Mouse (Mus musculus) 416B (cell line): ENCODE measurements around the gene H2-DMb2.

Source experiments
- DNase-seq: peaks from one replicate; pipeline ENCODE4 v3.0.0; 2011; ENCODE audit warnings: low read depth

Gene H2-DMb2

GRCm38 (mm10) chr17:34179913-34180859 is 37.1 kb downstream of the H2-DMb2 start:
- no peak for DNase-seq

GRCm38 (mm10) chr17:34183564-34184219 is 40.6 kb downstream of the H2-DMb2 start:
- DNase-seq, result no peak

GRCm38 (mm10) chr17:34185526-34185925 is 42.4 kb downstream of the H2-DMb2 start:
- DNase-seq, result no peak

GRCm38 (mm10) chr17:34186885-34187260 is 43.8 kb downstream of the H2-DMb2 start:
- peak; percentile 70 for DNase-seq

DNA sequence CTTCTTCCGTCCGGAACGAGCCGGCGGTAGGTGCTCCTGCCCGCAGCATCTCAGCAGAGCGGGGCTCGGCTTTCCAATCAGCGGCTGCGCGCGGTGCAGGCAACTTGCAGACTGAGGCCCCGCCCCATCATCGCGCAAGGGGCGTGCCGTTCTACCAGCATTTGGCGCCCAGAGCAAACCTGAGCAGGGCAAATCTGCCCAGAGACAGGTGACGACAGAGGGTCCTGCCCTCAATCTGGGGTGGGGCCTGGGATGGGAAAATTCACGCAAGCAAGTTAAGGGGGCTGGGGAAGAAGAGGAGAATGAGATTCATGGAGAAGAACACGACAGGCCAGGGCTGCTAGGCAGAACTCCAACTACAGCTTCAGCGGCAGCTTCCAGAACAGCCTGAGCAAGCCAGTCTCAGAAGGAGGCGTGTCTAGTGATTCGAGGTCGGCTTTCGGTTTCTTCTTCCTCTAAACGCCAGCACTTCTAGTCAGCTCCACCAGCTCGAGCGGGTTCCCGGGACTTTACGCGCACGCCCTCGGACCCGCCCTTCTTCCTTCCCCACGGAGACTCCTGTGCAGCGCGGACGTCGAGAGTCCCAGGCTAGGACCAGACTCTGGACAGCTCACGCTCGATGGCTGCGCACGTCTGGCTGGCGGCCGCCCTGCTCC is 44.3 kb downstream of the H2-DMb2 start, which contains the start of the genes Tap1 and Psmb9:
Gene Tap1 (plus strand): TSS at position 293 of the 656 bp plus-strand sequence.
Gene Psmb9 (minus strand): TSS at position 504 of the 656 bp plus-strand sequence.
- DNase-seq, result peak; percentile 99

- DNase-seq, result peak; percentile 50
These were observed 44.9 kb downstream of the H2-DMb2 start for GRCm38 (mm10) chr17:34188010-34188409.

- no peak for DNase-seq
These were observed 45.9 kb downstream of the H2-DMb2 start for GRCm38 (mm10) chr17:34188986-34189385.

DNA sequence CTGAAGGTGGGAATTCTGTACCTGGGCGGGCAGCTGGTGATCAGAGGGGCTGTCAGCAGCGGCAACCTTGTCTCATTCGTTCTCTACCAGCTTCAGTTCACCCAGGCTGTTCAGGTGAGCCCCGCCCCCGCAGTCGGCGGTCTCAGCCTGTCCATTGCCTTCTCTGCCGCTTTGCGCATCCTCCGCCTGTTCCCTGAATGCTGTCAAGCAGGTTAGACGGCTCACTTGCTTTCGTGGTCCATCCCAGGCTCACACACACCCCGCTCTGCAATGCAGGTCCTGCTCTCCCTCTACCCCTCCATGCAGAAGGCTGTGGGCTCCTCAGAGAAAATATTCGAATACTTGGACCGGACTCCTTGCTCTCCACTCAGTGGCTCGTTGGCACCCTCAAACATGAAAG is 49.7 kb downstream of the H2-DMb2 start:
- no peak for DNase-seq

GRCm38 (mm10) chr17:34193468-34193867 is 50.4 kb downstream of the H2-DMb2 start:
- no peak for DNase-seq

DNA sequence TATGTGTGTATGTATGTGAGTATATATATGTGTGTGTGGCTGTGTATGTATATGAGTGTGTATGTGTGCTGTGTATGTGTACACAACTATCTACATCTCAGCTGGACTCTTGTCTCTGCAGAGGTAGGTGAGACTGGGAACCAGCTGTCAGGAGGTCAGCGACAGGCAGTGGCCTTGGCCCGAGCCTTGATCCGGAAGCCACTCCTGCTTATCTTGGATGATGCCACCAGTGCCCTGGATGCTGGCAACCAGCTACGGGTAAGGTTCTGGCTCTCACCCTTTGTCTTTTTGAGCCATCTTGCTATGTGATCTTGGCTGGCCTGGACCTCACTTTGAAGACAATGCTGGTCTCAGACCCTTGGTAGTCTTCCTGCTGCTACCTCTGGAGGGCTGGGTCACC is 51.6 kb downstream of the H2-DMb2 start:
- no peak for DNase-seq

- peak; percentile 34 for DNase-seq
These were observed 53.4 kb downstream of the H2-DMb2 start for GRCm38 (mm10) chr17:34196491-34196890.

GRCm38 (mm10) chr17:34196941-34197894 is 54.1 kb downstream of the H2-DMb2 start, which contains the start of gene Psmb8:
TSS of gene Psmb8 (plus strand) at chr17:34197721.
- DNase-seq, result peak; percentile 97

DNA sequence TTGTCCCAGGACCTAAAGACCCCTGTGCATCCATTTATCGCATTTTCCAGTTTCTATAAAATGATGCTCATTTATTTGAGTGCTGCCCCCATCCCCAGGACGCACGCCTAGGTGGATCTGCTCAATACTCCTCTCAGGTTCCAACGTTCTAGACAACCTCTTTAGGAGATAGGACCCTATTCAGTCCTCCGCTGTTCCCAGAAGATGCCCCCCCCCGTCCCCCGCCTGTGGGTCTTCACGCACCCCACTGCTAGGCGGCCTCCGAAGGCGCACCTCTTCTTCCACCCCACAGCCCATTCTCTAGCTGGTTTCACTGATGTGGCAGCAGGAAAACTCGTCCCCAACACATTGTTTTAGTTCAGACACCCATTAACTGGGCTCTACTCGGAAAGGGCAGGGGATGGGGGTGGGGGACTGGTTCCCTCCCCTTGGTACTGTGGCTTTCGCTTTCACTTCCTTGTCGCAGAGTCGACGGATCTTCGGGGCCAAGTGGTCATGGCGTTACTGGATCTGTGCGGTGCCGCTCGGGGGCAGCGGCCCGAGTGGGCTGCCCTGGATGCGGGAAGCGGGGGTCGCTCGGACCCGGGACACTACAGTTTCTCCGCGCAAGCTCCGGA is 54.9 kb downstream of the H2-DMb2 start:
- DNase-seq, result peak; percentile 84

GRCm38 (mm10) chr17:34198521-34198912 is 55.4 kb downstream of the H2-DMb2 start:
- DNase-seq, result peak; percentile 69

GRCm38 (mm10) chr17:34199050-34199619 is 56.0 kb downstream of the H2-DMb2 start:
- no peak for DNase-seq

DNA sequence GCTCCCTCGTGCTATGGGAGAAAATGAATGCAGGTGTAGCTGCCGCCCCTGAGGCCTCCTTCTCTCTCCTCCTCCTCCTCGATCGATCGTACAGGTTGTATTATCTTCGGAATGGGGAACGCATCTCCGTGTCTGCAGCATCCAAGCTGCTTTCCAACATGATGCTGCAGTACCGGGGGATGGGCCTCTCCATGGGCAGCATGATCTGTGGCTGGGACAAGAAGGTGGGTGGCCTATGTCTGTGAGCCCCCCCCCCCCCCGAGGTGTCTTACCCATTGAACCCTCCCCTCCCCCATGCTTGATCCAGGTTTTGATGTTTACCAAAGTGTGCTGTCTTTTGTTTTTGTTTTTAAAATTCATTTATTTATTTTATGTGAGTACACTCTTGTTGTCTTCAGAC is 56.9 kb downstream of the H2-DMb2 start:
- no peak for DNase-seq

DNA sequence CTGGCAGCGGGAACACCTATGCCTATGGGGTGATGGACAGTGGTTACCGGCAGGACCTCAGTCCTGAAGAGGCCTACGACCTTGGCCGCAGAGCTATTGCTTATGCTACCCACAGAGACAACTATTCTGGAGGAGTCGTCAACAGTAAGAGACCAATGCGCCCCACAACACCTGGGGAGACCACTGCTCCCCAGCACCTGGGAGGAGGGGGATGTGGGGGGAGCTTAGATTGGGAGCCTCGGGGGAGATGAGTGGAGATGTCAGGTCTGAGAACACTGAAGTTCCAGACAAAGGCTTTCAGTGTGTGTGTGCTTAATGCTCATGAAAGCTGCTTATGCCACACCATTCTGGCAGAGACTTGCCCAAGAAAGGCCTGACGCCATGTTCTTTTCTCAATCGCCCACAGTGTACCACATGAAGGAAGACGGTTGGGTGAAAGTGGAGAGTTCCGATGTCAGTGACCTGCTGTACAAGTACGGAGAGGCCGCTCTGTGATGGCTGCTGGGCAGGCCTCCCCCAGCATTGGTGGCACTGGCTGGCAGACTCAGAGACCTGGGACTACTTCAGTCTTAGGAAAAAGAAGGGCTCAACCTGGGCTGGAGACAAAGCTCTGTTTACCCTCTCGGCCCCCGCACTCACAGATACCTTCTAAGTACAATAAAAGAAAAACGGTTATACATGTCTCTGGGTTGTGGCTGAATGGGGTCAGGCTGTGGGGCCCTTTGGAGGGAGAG is 57.8 kb downstream of the H2-DMb2 start:
- no peak for DNase-seq
